Mouse (Mus musculus) heart, embryonic 16.5 days (tissue): ENCODE measurements at regions not wholly inside any gene's neighbourhood (a gene's known extent, or its start where the extent isn't known, plus 50 kb on each side); places are given as distances from the start of the nearest gene placed in this dataset.

Experiments
- ATAC-seq: fragments of 200-750 bp; cut with Nextera tagmentation; replicated peaks from 2 replicates; pipeline ENCODE4 v1.8.0; 2017; ENCODE audit warnings: moderate number of reproducible peaks; ENCODE audit not compliant: insufficient read depth, low FRiP score; ENCODE audit errors: extremely low read depth
- H3K27ac ChIP-seq: fragments of 300-500 bp; sonication (generic); 2 replicates; pipeline ENCODE4 v1.5.1; 2014; ENCODE audit warnings: mild to moderate bottlenecking, low read length, control low read depth, moderate library complexity
- H3K27me3 ChIP-seq: fragments of 300-500 bp; sonication (generic); 2 replicates; pipeline ENCODE4 v1.6.1; 2014; ENCODE audit warnings: low read length, mixed read lengths; ENCODE audit not compliant: control insufficient read depth, insufficient read depth
- H3K36me3 ChIP-seq: fragments of 300-500 bp; sonication (generic); 2 replicates; pipeline ENCODE4 v1.6.1; 2014; ENCODE audit not compliant: control insufficient read depth, insufficient read depth
- H3K4me1 ChIP-seq: fragments of 300-500 bp; sonication (generic); 2 replicates; pipeline ENCODE4 v1.6.1; 2014; ENCODE audit warnings: low read length, mixed read lengths; ENCODE audit not compliant: control insufficient read depth, insufficient read depth
- H3K4me2 ChIP-seq: fragments of 300-500 bp; sonication (generic); 2 replicates; pipeline ENCODE4 v1.6.1; 2014; ENCODE audit warnings: low read depth, mild to moderate bottlenecking, control low read depth, low read length
- H3K4me3 ChIP-seq: fragments of 300-500 bp; sonication (generic); 2 replicates; pipeline ENCODE4 v1.5.1; 2014; ENCODE audit warnings: mild to moderate bottlenecking, control low read depth, low read length
- H3K9ac ChIP-seq: fragments of 300-500 bp; sonication (generic); 2 replicates; pipeline ENCODE4 v1.6.1; 2014; ENCODE audit warnings: low read length, control low read depth
- H3K9me3 ChIP-seq: fragments of 300-500 bp; sonication (generic); replicated peaks from 2 replicates; pipeline ENCODE4 v1.6.1; 2016; ENCODE audit warnings: low read length; ENCODE audit not compliant: control insufficient read depth
- WGBS: fragments of 180-500 bp; shearing (Covaris S2); extraction: QIAGEN DNeasy Blood & Tissue Kit; methylation state at CpG from one replicate; pipeline ENCODE4 v1.1.7; 2014; 5-methylcytosine and 5-hydroxymethylcytosine counted together

GRCm38 (mm10) chr8:82454056-82454455 is 51.0 kb upstream of the Il15 start:
- 75% methylated on average over 4 of the region's 4 CpGs for WGBS
- no peak for ATAC-seq
- Histone ChIP-seq H3K4me1 (no peaks in the 10 kb centered on the region), H3K27me3 (no peaks in the 10 kb centered on the region), H3K9me3 (no peaks in the 10 kb centered on the region), H3K27ac (no peak overlapping the region), H3K4me2 (no peak overlapping the region), H3K9ac (no peak overlapping the region), H3K4me3 (no peak overlapping the region), H3K36me3 (no peaks in the 10 kb centered on the region)
